Mouse (Mus musculus) olfactory bulb, adult 2 months (tissue): ENCODE measurements around the gene Ngb. TPM values are rescaled to one million over a fixed set of nuclear protein-coding genes. Genes with fewer than 3 reads are reported as not detected.
A peak's percentile ranks its signal among the peaks of the same experiment; 100 is the strongest.

ENCODE experiments used
- H3K27ac ChIP-seq: fragments of 200-500 bp; 2 replicates; pipeline ENCODE4 v1.5.1; 2012; ENCODE audit warnings: low read depth, low read length; ENCODE audit not compliant: insufficient read depth
- H3K4me1 ChIP-seq: fragments of 200-500 bp; 2 replicates; pipeline ENCODE4 v1.6.1; 2012; ENCODE audit warnings: low read length; ENCODE audit not compliant: control insufficient read depth, insufficient read depth
- H3K4me3 ChIP-seq: fragments of 200-500 bp; 2 replicates; pipeline ENCODE4 v1.5.1; 2012; ENCODE audit warnings: mild to moderate bottlenecking, low read depth, low read length, moderate library complexity; ENCODE audit not compliant: insufficient read depth
- CTCF ChIP-seq: fragments of 200-500 bp; IDR thresholded peaks from 2 replicates; pipeline ENCODE4 v1.5.1; 2012; ENCODE audit warnings: low read depth, mild to moderate bottlenecking, low read length, moderate library complexity; ENCODE audit not compliant: insufficient read depth
- POLR2A ChIP-seq: fragments of 200-500 bp; IDR thresholded peaks from 2 replicates; pipeline ENCODE4 v1.6.1; 2012; ENCODE audit warnings: mild to moderate bottlenecking, low read depth, low read length, moderate library complexity; ENCODE audit not compliant: insufficient read depth
- WGBS: fragments of 180-500 bp; shearing (Covaris S2); methylation state at CpG from one replicate; pipeline ENCODE4 v1.1.7; 2018; 5-methylcytosine and 5-hydroxymethylcytosine counted together
- polyA plus RNA-seq: library from polyadenylated mRNA; stranded (reverse); fragments of >200 nt; gene quantifications from 2 replicates; pipeline ENCODE4 v1.2.4, GENCODE M21; 2012; ENCODE audit warnings: low replicate concordance; ENCODE audit not compliant: missing spikeins, insufficient read depth, insufficient read length

Ngb gene
- polyA plus RNA-seq = not detected in 2 replicates

GRCm38 (mm10) chr12:87102165-87102631, at the start of gene Ngb:
TSS of gene Ngb (minus strand) at chr12:87102539.
- Histone ChIP-seq H3K4me3 (peak within 1 kb of the TSS; percentile 37), H3K27ac (no peak within 1 kb of the TSS), H3K4me1 (peaks cover 10% of the 10 kb centered on the region)
- WGBS = 3% methylated on average over 32 of the region's 32 CpGs
- TF ChIP-seq CTCF (no peak), POLR2A (no peak)

- no peak overlapping the region for H3K27ac ChIP-seq
- no peak for TF ChIP-seq POLR2A
- TF ChIP-seq CTCF = no peak
- WGBS = 96% methylated on average over 5 of the region's 5 CpGs
- H3K4me1 ChIP-seq = no peaks in the 10 kb centered on the region
- no peak overlapping the region for H3K4me3 ChIP-seq
Observed at GRCm38 (mm10) chr12:87149471-87149870, 47.1 kb upstream of the Ngb start.

- Histone ChIP-seq H3K27ac (peak overlapping the region; percentile 27), H3K4me1 (no peaks in the 10 kb centered on the region), H3K4me3 (peak overlapping the region; percentile 70)
- WGBS = 10% methylated on average over 15 of the region's 15 CpGs
- no peak for TF ChIP-seq POLR2A
- no peak for TF ChIP-seq CTCF
Observed at GRCm38 (mm10) chr12:87148136-87148535, 45.8 kb upstream of the Ngb start.

GRCm38 (mm10) chr12:87147395-87148089, 45.2 kb upstream of the Ngb start, which contains the start of gene Pomt2:
TSS of gene Pomt2 (minus strand) at chr12:87147968.
- Histone ChIP-seq H3K4me3 (peak within 1 kb of the TSS; percentile 70), H3K27ac (peak within 1 kb of the TSS; percentile 86), H3K4me1 (no peaks in the 10 kb centered on the region)
- under 1% methylated on average over 61 of the region's 61 CpGs for WGBS
- TF ChIP-seq POLR2A (peak; percentile 49; the same call in 1 of the 2 replicates), CTCF (no peak)

- under 1% methylated on average over 27 of the region's 27 CpGs for WGBS
- Histone ChIP-seq H3K4me3 (peak within 1 kb of the TSS; percentile 70), H3K27ac (peak within 1 kb of the TSS; percentile 86), H3K4me1 (no peaks in the 10 kb centered on the region)
- TF ChIP-seq CTCF (no peak), POLR2A (no peak; the same call in 1 of the 2 replicates)
Observed at GRCm38 (mm10) chr12:87146966-87147365, 44.6 kb upstream of the Ngb start, which contains the start of gene Gstz1. TSS of gene Gstz1 (plus strand) at chr12:87147165.

- no peak overlapping the region for H3K4me3 ChIP-seq
- WGBS = 76% methylated on average over 2 of the region's 2 CpGs
- H3K27ac ChIP-seq = no peak overlapping the region
- H3K4me1 ChIP-seq = no peaks in the 10 kb centered on the region; the same call in 1 of the 2 replicates
- TF ChIP-seq CTCF (no peak), POLR2A (no peak)
Observed at GRCm38 (mm10) chr12:87142156-87142555, 39.8 kb upstream of the Ngb start.

GRCm38 (mm10) chr12:87138768-87139167, 36.4 kb upstream of the Ngb start:
- no peak overlapping the region for H3K4me3 ChIP-seq
- H3K27ac ChIP-seq = no peak overlapping the region
- 43% methylated on average over 2 of the region's 2 CpGs for WGBS
- no peaks in the 10 kb centered on the region; the same call in 1 of the 2 replicates for H3K4me1 ChIP-seq
- TF ChIP-seq CTCF = no peak
- no peak for TF ChIP-seq POLR2A

- WGBS = 42% methylated on average over 2 of the region's 2 CpGs
- no peaks in the 10 kb centered on the region; the same call in 1 of the 2 replicates for H3K4me1 ChIP-seq
- TF ChIP-seq POLR2A = no peak
- TF ChIP-seq CTCF = no peak
- H3K27ac ChIP-seq = no peak overlapping the region
- no peak overlapping the region for H3K4me3 ChIP-seq
Observed at GRCm38 (mm10) chr12:87138342-87138701, 36.0 kb upstream of the Ngb start.
